Mouse (Mus musculus) limb, embryonic 11.5 days (tissue): ENCODE data around the gene Tex35. TPM values are rescaled to one million over a fixed set of nuclear protein-coding genes. Genes with fewer than 3 reads are reported as not detected.

Experiments used
- ATAC-seq: fragments of 200-750 bp; cut with Nextera tagmentation; 2 replicates; pipeline ENCODE4 v1.8.0; 2017; ENCODE audit warnings: low read depth; ENCODE audit not compliant: insufficient number of reproducible peaks, low FRiP score, low TSS enrichment
- DNase-seq: peaks from one replicate; pipeline ENCODE4 v3.0.0-alpha.2; 2015; ENCODE audit warnings: low spot score
- H3K27ac ChIP-seq: fragments of 300-500 bp; sonication (generic); replicated peaks from 2 replicates; pipeline ENCODE4 v1.5.1; 2014; ENCODE audit warnings: low read depth, mild to moderate bottlenecking, low read length
- H3K27me3 ChIP-seq: fragments of 300-500 bp; sonication (generic); 2 replicates; pipeline ENCODE4 v1.6.1; 2014; ENCODE audit warnings: mild to moderate bottlenecking, low read length, mixed read lengths; ENCODE audit not compliant: control insufficient read depth, insufficient read depth
- H3K36me3 ChIP-seq: fragments of 300-500 bp; sonication (generic); 2 replicates; pipeline ENCODE4 v1.6.1; 2014; ENCODE audit warnings: mild to moderate bottlenecking, low read length, moderate library complexity, mixed read lengths; ENCODE audit not compliant: control insufficient read depth, insufficient read depth
- H3K4me1 ChIP-seq: fragments of 300-500 bp; sonication (generic); 2 replicates; pipeline ENCODE4 v1.6.1; 2014; ENCODE audit warnings: low read length, mixed read lengths; ENCODE audit not compliant: control insufficient read depth, insufficient read depth
- H3K4me2 ChIP-seq: fragments of 300-500 bp; sonication (generic); 2 replicates; pipeline ENCODE4 v1.6.1; 2014; ENCODE audit warnings: low read depth, mild to moderate bottlenecking, moderate library complexity; ENCODE audit not compliant: severe bottlenecking
- H3K4me3 ChIP-seq: fragments of 300-500 bp; sonication (generic); 2 replicates; pipeline ENCODE4 v1.5.1; 2014; ENCODE audit warnings: low read depth, low read length
- H3K9ac ChIP-seq: fragments of 300-500 bp; sonication (generic); 2 replicates; pipeline ENCODE4 v1.6.1; 2014; ENCODE audit warnings: mild to moderate bottlenecking, low read length
- H3K9me3 ChIP-seq: fragments of 300-500 bp; sonication (generic); 2 replicates; pipeline ENCODE4 v1.6.1; 2016; ENCODE audit warnings: low read length; ENCODE audit not compliant: control insufficient read depth
- WGBS: fragments of 180-500 bp; shearing (Covaris S2); extraction: QIAGEN DNeasy Blood & Tissue Kit; methylation state at CpG from one replicate; pipeline ENCODE4 v1.1.7; 2014; 5-methylcytosine and 5-hydroxymethylcytosine counted together
- polyA plus RNA-seq: library from polyadenylated mRNA; unstranded; fragments of >200 nt; fragmentation: Nextera tagmentation; extraction: Ambion mirVana; gene quantifications from 2 replicates; pipeline ENCODE4 v1.2.1, GENCODE M21; 2014

Tex35 gene
- polyA plus RNA-seq: not detected in 2 replicates

DNA sequence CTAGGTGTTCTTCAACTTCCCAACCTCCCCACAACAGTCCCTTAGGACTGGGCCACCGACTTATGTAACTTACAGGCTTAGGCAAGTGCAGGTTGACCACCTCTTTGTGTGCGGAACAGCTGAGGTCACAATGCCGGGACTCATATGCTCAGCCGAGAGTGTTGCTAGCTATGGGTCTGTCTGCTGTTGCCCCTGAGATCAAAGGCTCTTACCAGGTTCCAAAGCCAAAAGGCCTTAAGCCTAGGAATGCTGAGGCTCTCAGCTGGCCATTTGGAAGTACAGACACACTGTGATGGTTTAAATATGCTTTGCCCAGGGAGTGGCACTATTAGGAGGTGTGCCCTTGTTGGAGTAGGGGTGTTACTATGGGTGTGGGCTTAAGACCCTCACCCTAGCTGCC, at the start of gene Tex35:
Tex35 (minus strand) TSS at position 101 of the 400 bp plus-strand sequence.
- Histone ChIP-seq H3K4me2 (no peak within 1 kb of the TSS), H3K4me1 (no peaks in the 10 kb centered on the region), H3K27ac (no peak within 1 kb of the TSS), H3K27me3 (no peaks in the 10 kb centered on the region), H3K4me3 (no peak within 1 kb of the TSS), H3K9ac (no peak within 1 kb of the TSS), H3K9me3 (no peaks in the 10 kb centered on the region), H3K36me3 (no peaks in the 10 kb centered on the region)
- WGBS: 85% methylated on average over 4 of the region's 4 CpGs
- ATAC-seq (no peak), DNase-seq (no peak)

- no peaks in the 10 kb centered on the region for H3K9me3 ChIP-seq
- no peaks in the 10 kb centered on the region for H3K4me1 ChIP-seq
- H3K4me2 ChIP-seq: no peak overlapping the region
- no peak overlapping the region for H3K4me3 ChIP-seq
- no peak overlapping the region for H3K27ac ChIP-seq
- ATAC-seq (no peak), DNase-seq (no peak)
- H3K36me3 ChIP-seq: no peaks in the 10 kb centered on the region
- no peaks in the 10 kb centered on the region for H3K27me3 ChIP-seq
- no peak overlapping the region for H3K9ac ChIP-seq
These were observed 45.3 kb upstream of the Tex35 start for GRCm38 (mm10) chr1:157153781-157154180.

GRCm38 (mm10) chr1:157150107-157150506, 41.6 kb upstream of the Tex35 start:
- ATAC-seq (no peak), DNase-seq (no peak)
- Histone ChIP-seq H3K4me3 (no peak overlapping the region), H3K36me3 (no peaks in the 10 kb centered on the region), H3K4me1 (no peaks in the 10 kb centered on the region), H3K9me3 (no peaks in the 10 kb centered on the region), H3K27me3 (no peaks in the 10 kb centered on the region), H3K4me2 (no peak overlapping the region), H3K9ac (no peak overlapping the region), H3K27ac (no peak overlapping the region)
- WGBS: 88% methylated on average over 1 of the region's 1 CpGs

DNA sequence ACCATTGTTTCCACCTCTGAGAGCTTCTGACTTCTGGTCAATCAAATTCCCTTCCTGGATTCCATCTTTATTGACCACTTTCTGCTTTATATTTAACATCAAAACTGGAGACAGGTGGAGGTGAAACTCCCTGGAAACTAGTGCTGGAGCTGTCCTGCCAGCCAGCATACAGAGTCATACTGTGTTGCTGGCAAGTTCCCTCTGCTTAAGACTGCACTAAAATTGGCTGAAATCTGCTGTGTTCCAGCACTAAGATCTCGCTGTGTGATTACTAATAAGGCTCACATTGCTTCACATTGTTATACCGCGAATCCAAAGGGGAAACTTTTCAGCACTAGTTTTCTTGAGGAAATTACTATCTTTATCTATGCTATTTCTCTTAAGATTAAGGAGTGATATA, 36.1 kb upstream of the Tex35 start:
- 97% methylated on average over 3 of the region's 3 CpGs for WGBS
- ATAC-seq: no peak
- DNase-seq: no peak

DNA sequence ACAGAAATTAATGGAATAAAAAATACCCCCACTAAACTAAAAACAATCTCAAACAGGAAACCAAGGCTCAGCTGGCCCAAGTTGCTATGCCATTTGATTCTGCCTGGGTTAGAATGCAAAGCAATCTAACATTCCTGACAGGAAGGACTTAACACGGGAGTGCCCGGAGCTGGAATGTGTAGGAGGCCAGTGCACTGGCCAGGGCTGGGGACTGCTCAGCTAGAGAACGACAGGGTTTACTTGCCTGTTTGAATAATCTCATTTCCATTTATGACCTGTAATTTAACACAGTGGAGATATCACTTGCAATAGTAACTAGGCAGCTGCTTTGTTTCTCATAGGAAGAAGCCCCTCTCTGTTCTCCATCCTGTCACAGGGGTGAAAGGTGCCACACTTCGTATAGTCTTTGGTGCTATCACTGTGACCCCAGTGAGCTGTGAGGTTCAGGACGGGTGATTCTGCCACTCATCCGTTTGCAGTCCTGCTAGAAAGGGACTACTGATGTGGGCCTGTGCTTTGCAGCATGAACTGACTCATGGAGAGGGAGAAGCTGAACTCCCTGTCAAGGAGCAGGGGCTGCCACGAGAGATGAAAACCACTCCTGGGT, 34.9 kb upstream of the Tex35 start:
- no peaks in the 10 kb centered on the region for H3K27me3 ChIP-seq
- WGBS: 36% methylated on average over 7 of the region's 7 CpGs

More for the DNA sequence above, 36.1 kb upstream of the Tex35 start:
- Histone ChIP-seq H3K4me3 (no peak overlapping the region), H3K27ac (no peak overlapping the region), H3K4me1 (no peaks in the 10 kb centered on the region), H3K9ac (no peak overlapping the region), H3K4me2 (no peak overlapping the region), H3K9me3 (no peaks in the 10 kb centered on the region), H3K27me3 (no peaks in the 10 kb centered on the region), H3K36me3 (no peaks in the 10 kb centered on the region)

GRCm38 (mm10) chr1:157141014-157141413, 32.5 kb upstream of the Tex35 start:
- ATAC-seq: no peak

More for the DNA sequence above, 34.9 kb upstream of the Tex35 start:
- Histone ChIP-seq H3K36me3 (no peaks in the 10 kb centered on the region), H3K4me1 (no peaks in the 10 kb centered on the region), H3K9me3 (no peaks in the 10 kb centered on the region), H3K9ac (no peak overlapping the region), H3K27ac (no peak overlapping the region), H3K4me2 (no peak overlapping the region), H3K4me3 (no peak overlapping the region)
- no peak for ATAC-seq
- no peak for DNase-seq

DNA sequence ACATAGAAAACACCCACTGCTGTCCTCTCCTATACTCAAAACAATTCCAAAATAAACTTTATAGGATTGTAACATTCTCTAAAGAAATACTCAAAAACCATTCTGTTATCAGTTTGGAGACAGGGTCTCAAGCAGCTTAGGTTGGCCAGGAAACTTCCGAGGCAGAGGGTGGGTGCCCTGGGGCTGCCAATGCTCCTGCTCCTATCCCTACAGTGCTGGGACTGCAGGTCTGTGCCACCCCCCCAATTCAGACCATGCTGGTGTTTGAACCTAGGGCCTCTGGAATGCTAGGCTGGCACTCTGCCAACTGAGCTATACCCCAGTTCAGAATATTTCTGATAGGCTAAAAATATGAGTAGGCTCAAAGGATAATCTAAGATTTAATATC, 29.4 kb upstream of the Tex35 start:
- H3K27ac ChIP-seq: no peak overlapping the region
- 85% methylated on average over 1 of the region's 1 CpGs for WGBS
- no peak overlapping the region for H3K4me2 ChIP-seq
- H3K4me3 ChIP-seq: no peak overlapping the region
- DNase-seq (no peak), ATAC-seq (no peak)
- no peak overlapping the region for H3K9ac ChIP-seq
- no peaks in the 10 kb centered on the region for H3K36me3 ChIP-seq
- no peaks in the 10 kb centered on the region for H3K27me3 ChIP-seq
- H3K9me3 ChIP-seq: no peaks in the 10 kb centered on the region
- H3K4me1 ChIP-seq: no peaks in the 10 kb centered on the region

More at GRCm38 (mm10) chr1:157141014-157141413, 32.5 kb upstream of the Tex35 start:
- no peak overlapping the region for H3K4me3 ChIP-seq
- H3K9ac ChIP-seq: no peak overlapping the region
- no peak overlapping the region for H3K4me2 ChIP-seq
- H3K9me3 ChIP-seq: no peaks in the 10 kb centered on the region
- H3K36me3 ChIP-seq: no peaks in the 10 kb centered on the region
- H3K27ac ChIP-seq: no peak overlapping the region
- no peak for DNase-seq
- WGBS: 92% methylated on average over 3 of the region's 3 CpGs
- H3K27me3 ChIP-seq: no peaks in the 10 kb centered on the region
- H3K4me1 ChIP-seq: no peaks in the 10 kb centered on the region

DNA sequence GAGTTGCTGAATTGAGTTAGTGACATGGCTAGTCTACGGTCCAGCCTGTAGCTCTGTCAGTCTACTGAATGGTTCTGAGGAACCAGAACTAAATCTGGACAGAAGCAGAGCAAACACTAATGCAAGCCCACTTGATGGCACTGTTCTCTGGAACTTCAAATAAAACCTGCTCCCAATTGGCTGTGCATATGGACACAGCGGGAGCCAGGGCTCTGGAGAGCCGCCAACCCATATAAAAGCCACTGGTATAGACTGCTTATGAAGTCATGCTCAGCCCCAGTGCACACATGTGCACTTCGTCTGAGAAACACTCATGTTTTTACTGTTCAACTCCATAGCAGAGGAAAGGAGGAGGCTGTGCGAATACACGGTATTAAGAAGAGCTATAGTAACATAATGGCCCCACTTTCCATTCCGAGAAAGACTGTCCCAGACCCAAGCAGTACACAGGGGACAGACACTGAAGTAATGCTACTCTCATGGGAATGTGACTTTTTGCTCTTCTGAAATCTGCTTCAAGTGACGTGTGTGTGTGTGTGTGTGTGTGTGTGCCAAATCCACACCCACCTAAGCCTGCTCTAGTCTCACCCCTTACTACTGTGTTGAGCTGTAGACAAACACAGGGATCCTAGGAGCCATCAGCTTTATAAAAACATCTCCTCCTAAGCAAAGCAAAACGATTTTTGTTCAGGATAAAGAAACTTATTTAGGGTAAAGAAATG, 28.8 kb upstream of the Tex35 start:
- Histone ChIP-seq H3K27ac (no peak overlapping the region), H3K4me1 (no peaks in the 10 kb centered on the region), H3K9me3 (no peaks in the 10 kb centered on the region), H3K27me3 (no peaks in the 10 kb centered on the region), H3K4me2 (no peak overlapping the region), H3K9ac (no peak overlapping the region), H3K4me3 (no peak overlapping the region), H3K36me3 (no peaks in the 10 kb centered on the region)
- WGBS: 79% methylated on average over 9 of the region's 9 CpGs
- DNase-seq (peak; percentile 34), ATAC-seq (peak; percentile 57; the same call in 1 of the 2 replicates)
